Mouse (Mus musculus) naive thymus-derived CD4-positive, alpha-beta T cell, adult 2 months (primary cell): ENCODE data around the gene Lrrc1.

Experiments used
- DNase-seq: peaks from one replicate; pipeline ENCODE4 v3.0.0-alpha.2; 2011; ENCODE audit warnings: low read depth

Gene Lrrc1

GRCm38 (mm10) chr9:77427292-77428114 lies 117.2 kb downstream of the Lrrc1 start:
- no peak for DNase-seq

- no peak for DNase-seq
Observed at GRCm38 (mm10) chr9:77426110-77426509, 118.6 kb downstream of the Lrrc1 start.

GRCm38 (mm10) chr9:77425553-77425952 lies 119.1 kb downstream of the Lrrc1 start:
- no peak for DNase-seq

- DNase-seq, result no peak
Observed at GRCm38 (mm10) chr9:77420200-77420585, 124.5 kb downstream of the Lrrc1 start.

GRCm38 (mm10) chr9:77419501-77420199 lies 125.0 kb downstream of the Lrrc1 start:
- DNase-seq, result no peak

- no peak for DNase-seq
Observed at GRCm38 (mm10) chr9:77418800-77419199, 125.9 kb downstream of the Lrrc1 start.

- DNase-seq, result no peak
Observed at GRCm38 (mm10) chr9:77416486-77416885, 128.2 kb downstream of the Lrrc1 start.

- no peak for DNase-seq
Observed at GRCm38 (mm10) chr9:77416002-77416401, 128.7 kb downstream of the Lrrc1 start.

GRCm38 (mm10) chr9:77411830-77412425 lies 132.7 kb downstream of the Lrrc1 start:
- DNase-seq, result no peak

- no peak for DNase-seq
Observed at GRCm38 (mm10) chr9:77410968-77411367, 133.7 kb downstream of the Lrrc1 start.

- DNase-seq, result no peak
Observed at GRCm38 (mm10) chr9:77410524-77410923, 134.1 kb downstream of the Lrrc1 start.

GRCm38 (mm10) chr9:77408053-77408603 lies 136.5 kb downstream of the Lrrc1 start:
- DNase-seq, result no peak

GRCm38 (mm10) chr9:77406906-77407305 lies 137.8 kb downstream of the Lrrc1 start:
- peak; percentile 54 for DNase-seq

GRCm38 (mm10) chr9:77404458-77404857 lies 140.2 kb downstream of the Lrrc1 start:
- no peak for DNase-seq

GRCm38 (mm10) chr9:77403961-77404360 lies 140.7 kb downstream of the Lrrc1 start:
- no peak for DNase-seq

- DNase-seq, result no peak
Observed at GRCm38 (mm10) chr9:77402971-77403370, 141.7 kb downstream of the Lrrc1 start.

- DNase-seq, result no peak
Observed at GRCm38 (mm10) chr9:77399801-77400200, 144.9 kb downstream of the Lrrc1 start.

GRCm38 (mm10) chr9:77398856-77399631 lies 145.6 kb downstream of the Lrrc1 start:
- no peak for DNase-seq

GRCm38 (mm10) chr9:77397027-77397426 lies 147.6 kb downstream of the Lrrc1 start:
- DNase-seq, result no peak

- DNase-seq, result no peak
Observed at GRCm38 (mm10) chr9:77391248-77391647, 153.4 kb downstream of the Lrrc1 start.

- DNase-seq, result no peak
Observed at GRCm38 (mm10) chr9:77388956-77389355, 155.7 kb downstream of the Lrrc1 start.

- peak; percentile 15 for DNase-seq
Observed at GRCm38 (mm10) chr9:77386751-77387150, 157.9 kb downstream of the Lrrc1 start.
